Mouse (Mus musculus) spleen, embryonic (tissue): ENCODE measurements at regions not wholly inside any gene's neighbourhood (a gene's known extent, or its start where the extent isn't known, plus 50 kb on each side); places are given as distances from the start of the nearest gene placed in this dataset.

Experiments
- CTCF ChIA-PET: fragments of 350-600 bp; sonication (Branson Sonifier 250); formaldehyde crosslinking; loops from one replicate; lab custom pipeline; 2022; lab: Charles Lee

- CTCF ChIA-PET, result no interaction called here
Observed at GRCm38 (mm10) chr3:150752787-150753186, 684.9 kb upstream of the Adgrl4 start.

GRCm38 (mm10) chr3:150759854-150760253 lies 677.8 kb upstream of the Adgrl4 start:
- CTCF ChIA-PET, result no interaction called here

- CTCF ChIA-PET, result no interaction called here
Observed at GRCm38 (mm10) chr3:150784576-150784975, 653.1 kb upstream of the Adgrl4 start.

- CTCF ChIA-PET, result no interaction called here
Observed at GRCm38 (mm10) chr3:150817807-150818206, 619.9 kb upstream of the Adgrl4 start.

GRCm38 (mm10) chr3:150819369-150819768 lies 618.3 kb upstream of the Adgrl4 start:
- CTCF ChIA-PET, result no interaction called here

GRCm38 (mm10) chr3:150820039-150820438 lies 617.6 kb upstream of the Adgrl4 start:
- CTCF ChIA-PET, result no interaction called here

GRCm38 (mm10) chr3:150846029-150846428 lies 591.7 kb upstream of the Adgrl4 start:
- CTCF ChIA-PET, result no interaction called here

- CTCF ChIA-PET, result no interaction called here
Observed at GRCm38 (mm10) chr3:150852107-150852506, 585.6 kb upstream of the Adgrl4 start.

GRCm38 (mm10) chr3:150896668-150897067 lies 541.0 kb upstream of the Adgrl4 start:
- CTCF ChIA-PET, result no interaction called here

- CTCF ChIA-PET, result no interaction called here
Observed at GRCm38 (mm10) chr3:150910091-150910490, 527.6 kb upstream of the Adgrl4 start.

- CTCF ChIA-PET, result no interaction called here
Observed at GRCm38 (mm10) chr3:150954897-150955296, 482.8 kb upstream of the Adgrl4 start.

- CTCF ChIA-PET, result interaction anchor here (0.6 kb wide), 1 partner anchor 12 kb away, joined by 3 read pairs; no protein-coding TSS in a partner anchor
Observed at GRCm38 (mm10) chr3:150999652-151000051, 438.0 kb upstream of the Adgrl4 start.

GRCm38 (mm10) chr3:151000217-151000616 lies 437.5 kb upstream of the Adgrl4 start:
- CTCF ChIA-PET, result interaction anchor here (0.6 kb wide), 1 partner anchor 12 kb away, joined by 3 read pairs; no protein-coding TSS in a partner anchor

- CTCF ChIA-PET, result no interaction called here
Observed at GRCm38 (mm10) chr3:151001881-151002412, 435.7 kb upstream of the Adgrl4 start.

- CTCF ChIA-PET, result no interaction called here
Observed at GRCm38 (mm10) chr3:151003524-151003923, 434.2 kb upstream of the Adgrl4 start.

GRCm38 (mm10) chr3:151003990-151004389 lies 433.7 kb upstream of the Adgrl4 start:
- CTCF ChIA-PET, result no interaction called here

- CTCF ChIA-PET, result no interaction called here
Observed at GRCm38 (mm10) chr3:151020014-151020413, 417.7 kb upstream of the Adgrl4 start.

- CTCF ChIA-PET, result no interaction called here
Observed at GRCm38 (mm10) chr3:151057491-151057890, 380.2 kb upstream of the Adgrl4 start.

GRCm38 (mm10) chr3:151072322-151072721 lies 365.4 kb upstream of the Adgrl4 start:
- CTCF ChIA-PET, result no interaction called here

GRCm38 (mm10) chr3:151116831-151117230 lies 320.9 kb upstream of the Adgrl4 start:
- CTCF ChIA-PET, result no interaction called here

- CTCF ChIA-PET, result no interaction called here
Observed at GRCm38 (mm10) chr3:151117583-151118041, 320.1 kb upstream of the Adgrl4 start.

GRCm38 (mm10) chr3:151124131-151124530 lies 313.6 kb upstream of the Adgrl4 start:
- CTCF ChIA-PET, result no interaction called here

- CTCF ChIA-PET, result no interaction called here
Observed at GRCm38 (mm10) chr3:151146889-151147288, 290.8 kb upstream of the Adgrl4 start.

GRCm38 (mm10) chr3:151153340-151153739 lies 284.3 kb upstream of the Adgrl4 start:
- CTCF ChIA-PET, result interaction anchor here (0.6 kb wide), 1 partner anchor 48 kb away, joined by 17 read pairs; no protein-coding TSS in a partner anchor
